Comparison of ENCODE assay signal across 9 mouse cellular contexts in genomic region chr3:9885565-9885964, GRCm38 (mm10).
DNase-seq lines count a peak whose midpoint lies in the region; ATAC-seq and TF ChIP-seq lines count a peak whose summit lies in the region.
"Had no signal": no experiment of that assay in that cellular context is flagged by ENCODE, and none has a peak within 500 bp of the region (broad histone marks: within the 10 kb centered on the region; RNA-seq: fewer than 3 reads in every experiment).

No protein-coding gene starts in this region.

- peak; percentile 83 for ATAC-seq in forebrain, embryonic 14.5 days
- peak; percentile 68 for ATAC-seq in hindbrain, embryonic 16.5 days
- no peak for ATAC-seq in lung, embryonic 15.5 days (ENCODE audit: borderline replicate concordance, extremely low read depth, low FRiP score, low TSS enrichment)
- ATAC-seq in stomach, embryonic 16.5 days (ENCODE audit: insufficient read depth, low FRiP score): no peak
- no peak for ATAC-seq in megakaryocyte, adult 5-6 weeks (ENCODE audit: poor library complexity, severe bottlenecking)

- H3K4me3 ChIP-seq in lung, adult 2 months (replicated peaks; ENCODE audit: extremely low read depth, low read depth, low read length): no peak overlapping the region
- H3K4me3 ChIP-seq in forebrain, embryonic 14.5 days (ENCODE audit: low read depth, low read length): no peak overlapping the region
- no peak overlapping the region for H3K4me3 ChIP-seq in hindbrain, embryonic 16.5 days (ENCODE audit: low read length)
- H3K4me3 ChIP-seq in lung, embryonic 15.5 days: no peak overlapping the region
- no peak overlapping the region for H3K4me3 ChIP-seq in stomach, embryonic 16.5 days (replicated peaks; ENCODE audit: low read length)
- H3K4me3 ChIP-seq: limb, embryonic 12.5 days had no signal

- H3K27me3 ChIP-seq in forebrain, embryonic 14.5 days (replicated peaks; ENCODE audit: control insufficient read depth, insufficient read depth, low read length): no peaks in the 10 kb centered on the region
- no peaks in the 10 kb centered on the region for H3K27me3 ChIP-seq in hindbrain, embryonic 16.5 days (replicated peaks; ENCODE audit: control insufficient read depth, insufficient read depth, low read length)
- H3K27me3 ChIP-seq in lung, embryonic 15.5 days: no peaks in the 10 kb centered on the region
- no peaks in the 10 kb centered on the region for H3K27me3 ChIP-seq in stomach, embryonic 16.5 days (ENCODE audit: control insufficient read depth, insufficient read depth, low read length)
- H3K27me3 ChIP-seq: limb, embryonic 12.5 days had no signal

- no peak overlapping the region for H3K4me2 ChIP-seq in forebrain, embryonic 14.5 days (ENCODE audit: low read length)
- H3K4me2 ChIP-seq in hindbrain, embryonic 16.5 days (ENCODE audit: low read length): no peak overlapping the region
- no peak overlapping the region for H3K4me2 ChIP-seq in lung, embryonic 15.5 days
- H3K4me2 ChIP-seq in stomach, embryonic 16.5 days (ENCODE audit: low read depth, low read length): no peak overlapping the region
- H3K4me2 ChIP-seq: limb, embryonic 12.5 days had no signal

- H3K4me1 ChIP-seq in lung, adult 2 months (ENCODE audit: control insufficient read depth, insufficient read depth, low read length): peaks cover 10% of the 10 kb centered on the region
- peaks cover 14% of the 10 kb centered on the region for H3K4me1 ChIP-seq in forebrain, embryonic 14.5 days (ENCODE audit: control insufficient read depth, insufficient read depth, low read length)
- H3K4me1 ChIP-seq in hindbrain, embryonic 16.5 days (ENCODE audit: control insufficient read depth, insufficient read depth, low read depth, low read length): peaks cover 8% of the 10 kb centered on the region
- peaks cover 23% of the 10 kb centered on the region for H3K4me1 ChIP-seq in lung, embryonic 15.5 days
- H3K4me1 ChIP-seq in stomach, embryonic 16.5 days (ENCODE audit: control insufficient read depth, insufficient read depth, low read length): peaks cover 10% of the 10 kb centered on the region; the same call in 1 of the 2 replicates
- H3K4me1 ChIP-seq: limb, embryonic 12.5 days had no signal

- H3K36me3 ChIP-seq in forebrain, embryonic 14.5 days (ENCODE audit: control insufficient read depth, insufficient read depth, low read length): no peaks in the 10 kb centered on the region
- no peaks in the 10 kb centered on the region for H3K36me3 ChIP-seq in hindbrain, embryonic 16.5 days (ENCODE audit: control insufficient read depth, insufficient read depth, low read length)
- no peaks in the 10 kb centered on the region for H3K36me3 ChIP-seq in lung, embryonic 15.5 days
- no peaks in the 10 kb centered on the region for H3K36me3 ChIP-seq in stomach, embryonic 16.5 days (ENCODE audit: control insufficient read depth, insufficient read depth, low read length)
- H3K36me3 ChIP-seq: limb, embryonic 12.5 days had no signal

- 31% methylated on average over 8 of the region's 8 CpGs for WGBS in lung, adult 2 months
- 15% methylated on average over 8 of the region's 8 CpGs for WGBS in forebrain, embryonic 14.5 days
- 22% methylated on average over 8 of the region's 8 CpGs for WGBS in hindbrain, embryonic 16.5 days
- WGBS in lung, embryonic 15.5 days: 41% methylated on average over 8 of the region's 8 CpGs
- 43% methylated on average over 8 of the region's 8 CpGs for WGBS in stomach, embryonic 16.5 days

- no peak for TF ChIP-seq CTCF in lung, adult 2 months (IDR thresholded peaks at IDR 0.05; ENCODE audit: insufficient read depth, low read length)
- TF ChIP-seq CTCF in brain, embryonic 14.5 days (IDR thresholded peaks at IDR 0.05; ENCODE audit: borderline replicate concordance, extremely low read depth, insufficient read depth, insufficient read length): no peak

- no peak overlapping the region for H3K27ac ChIP-seq in forebrain, embryonic 14.5 days (ENCODE audit: low read depth, low read length)
- no peak overlapping the region for H3K27ac ChIP-seq in hindbrain, embryonic 16.5 days (ENCODE audit: low read depth, low read length)
- peak overlapping the region; percentile 80 for H3K27ac ChIP-seq in lung, embryonic 15.5 days
- peak overlapping the region; percentile 36 for H3K27ac ChIP-seq in stomach, embryonic 16.5 days (ENCODE audit: low read length)
- H3K27ac ChIP-seq: limb, embryonic 12.5 days had no signal

- H3K9me3 ChIP-seq in forebrain, embryonic 14.5 days (replicated peaks; ENCODE audit: control insufficient read depth, low read length): no peaks in the 10 kb centered on the region
- no peaks in the 10 kb centered on the region for H3K9me3 ChIP-seq in hindbrain, embryonic 16.5 days (ENCODE audit: control insufficient read depth, low read length)
- no peaks in the 10 kb centered on the region for H3K9me3 ChIP-seq in lung, embryonic 15.5 days
- H3K9me3 ChIP-seq in stomach, embryonic 16.5 days (replicated peaks; ENCODE audit: control insufficient read depth, low read length): no peaks in the 10 kb centered on the region
- H3K9me3 ChIP-seq: limb, embryonic 12.5 days had no signal

- DNase-seq in lung, adult 18-20 months: peak; percentile 56 to 63
- no peak for DNase-seq in lung, adult 2 months
- peak; percentile 93 for DNase-seq in brain, embryonic 14.5 days (ENCODE audit: low read depth)
- DNase-seq in forebrain, embryonic 14.5 days (ENCODE audit: low spot score): peak; percentile 91

- H3K9ac ChIP-seq in forebrain, embryonic 14.5 days (ENCODE audit: low read length): no peak overlapping the region
- H3K9ac ChIP-seq in hindbrain, embryonic 16.5 days (ENCODE audit: low read depth, low read length): no peak overlapping the region
- no peak overlapping the region for H3K9ac ChIP-seq in lung, embryonic 15.5 days
- H3K9ac ChIP-seq in stomach, embryonic 16.5 days (ENCODE audit: low read length): no peak overlapping the region
- H3K9ac ChIP-seq: limb, embryonic 12.5 days had no signal

- TF ChIP-seq POLR2A in lung, adult 2 months (IDR thresholded peaks at IDR 0.05; ENCODE audit: borderline replicate concordance, extremely low read depth, low read depth, low read length): no peak
- no peak for TF ChIP-seq POLR2A in brain, embryonic 14.5 days (IDR thresholded peaks at IDR 0.05; ENCODE audit: borderline replicate concordance, extremely low read depth, insufficient read depth, insufficient read length, poor library complexity, severe bottlenecking)

Comparison
In these comparisons a context has a peak if more than half of its experiments do, and no peak if none do; other contexts are left out.
1. ATAC-seq: peak in forebrain, embryonic 14.5 days (single experiment) and hindbrain, embryonic 16.5 days (single experiment); none in lung, embryonic 15.5 days (single experiment), stomach, embryonic 16.5 days (single experiment) and megakaryocyte, adult 5-6 weeks (single experiment).
2. H3K27ac ChIP-seq: peak in lung, embryonic 15.5 days (single experiment) and stomach, embryonic 16.5 days (single experiment); none in forebrain, embryonic 14.5 days (single experiment) and hindbrain, embryonic 16.5 days (single experiment).